Mouse (Mus musculus) kidney, adult 2 months (tissue): Measurements from ENCODE around the gene Tmem179. TPM values are rescaled to one million over a fixed set of nuclear protein-coding genes. Genes with fewer than 3 reads are reported as not detected.

Experiments
- DNase-seq: peaks from one replicate; pipeline ENCODE4 v3.0.0; 2021
- H3K27ac ChIP-seq: fragments of 200-500 bp; 2 replicates; pipeline ENCODE4 v1.5.1; 2012; ENCODE audit warnings: low read depth, low read length, control low read depth, inconsistent platforms; ENCODE audit not compliant: insufficient read depth
- H3K27me3 ChIP-seq: fragments of 200-500 bp; replicated peaks from 2 replicates; pipeline ENCODE4 v1.6.1; 2012; ENCODE audit warnings: mild to moderate bottlenecking, moderate library complexity, low read length, inconsistent platforms; ENCODE audit not compliant: control insufficient read depth, insufficient read depth
- H3K36me3 ChIP-seq: fragments of 200-500 bp; 2 replicates; pipeline ENCODE4 v1.6.1; 2012; ENCODE audit warnings: mild to moderate bottlenecking, moderate library complexity, low read length, inconsistent platforms; ENCODE audit not compliant: control insufficient read depth, insufficient read depth
- H3K4me1 ChIP-seq: fragments of 200-500 bp; 2 replicates; pipeline ENCODE4 v1.6.1; 2011; ENCODE audit warnings: low read length; ENCODE audit not compliant: control insufficient read depth, insufficient read depth
- H3K4me3 ChIP-seq: fragments of 200-500 bp; 2 replicates; pipeline ENCODE4 v1.5.1; 2011; ENCODE audit warnings: mild to moderate bottlenecking, low read depth, low read length, control low read depth; ENCODE audit not compliant: insufficient read depth
- CTCF ChIP-seq: fragments of 200-500 bp; conservative IDR thresholded peaks from 2 replicates; pipeline ENCODE4 v1.5.1; 2011; ENCODE audit warnings: low read depth, mild to moderate bottlenecking, control low read depth, low read length, moderate library complexity, mixed read lengths; ENCODE audit not compliant: insufficient read depth, insufficient read length
- POLR2A ChIP-seq: fragments of 200-500 bp; IDR thresholded peaks from one replicate; pipeline ENCODE4 v1.6.1; 2011; ENCODE audit warnings: low read depth, low read length, control low read depth
- WGBS: fragments of 180-500 bp; shearing (Covaris S2); methylation state at CpG from one replicate; pipeline ENCODE4 v1.1.7; 2018; 5-methylcytosine and 5-hydroxymethylcytosine counted together
- polyA plus RNA-seq: library from polyadenylated mRNA; depleted of rRNA; stranded (reverse); fragments of >200 nt; gene quantifications from 2 replicates; pipeline ENCODE4 v1.2.3, GENCODE M21; 2012

Tmem179 gene
- polyA plus RNA-seq, 1 experiment, result 1.0 TPM

DNA sequence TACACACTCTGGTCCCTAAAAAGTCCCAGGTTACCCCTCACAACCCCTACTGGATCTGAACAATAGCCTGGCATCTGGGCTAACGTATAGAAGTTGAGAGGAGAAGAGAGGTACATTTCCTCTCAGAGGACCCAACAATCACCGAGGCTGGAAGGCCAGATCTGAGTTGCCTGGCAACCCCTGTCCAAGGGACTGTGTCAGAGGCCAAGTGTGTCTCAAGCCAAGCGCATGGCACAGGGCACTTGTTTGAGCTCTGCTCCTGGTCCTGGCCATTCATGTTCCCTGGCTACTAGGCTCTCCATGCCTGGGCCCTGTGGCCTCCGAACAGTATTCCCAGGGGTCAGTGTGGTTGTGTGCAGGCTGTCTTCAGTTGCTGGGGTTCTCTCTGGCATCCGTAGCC is 20.4 kb downstream of the Tmem179 start:
- Histone ChIP-seq H3K27me3 (no peaks in the 10 kb centered on the region), H3K27ac (no peak overlapping the region), H3K36me3 (no peaks in the 10 kb centered on the region), H3K4me1 (0 out of 2 replicates have a peak, but pooled peaks cover 3% of the 10 kb centered on the region), H3K4me3 (no peak overlapping the region)
- 76% methylated on average over 5 of the region's 5 CpGs for whole genome bisulfite sequencing
- no peak for TF ChIP-seq CTCF
- no peak for DNase-seq

DNA sequence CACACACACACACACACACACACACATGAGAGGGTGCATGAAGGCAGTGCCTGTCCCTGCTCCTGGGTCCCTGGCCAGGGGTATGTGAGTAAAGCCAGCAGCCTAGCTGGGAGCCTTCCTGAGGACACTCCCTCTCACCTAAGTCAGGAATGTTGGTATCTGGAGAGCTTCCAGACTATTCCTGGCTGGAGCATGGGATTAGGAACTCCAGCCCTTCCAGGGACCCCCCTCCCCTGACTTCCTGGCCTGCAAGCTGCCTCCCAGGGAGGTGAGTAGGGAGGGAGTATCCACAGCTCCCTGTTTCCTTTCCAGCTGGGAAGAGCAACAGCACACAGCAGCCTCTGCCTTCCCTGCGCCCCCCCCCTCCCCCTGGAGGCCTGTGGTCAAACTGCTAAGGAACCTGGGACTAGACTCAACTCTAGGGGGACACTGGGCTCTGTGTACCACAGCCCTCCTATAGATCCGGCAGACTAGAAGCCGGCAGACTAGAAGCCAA is 26.1 kb downstream of the Tmem179 start:
- H3K4me1 ChIP-seq, result peaks cover 21% of the 10 kb centered on the region
- no peak overlapping the region for H3K4me3 ChIP-seq
- TF ChIP-seq POLR2A (no peak), CTCF (no peak)
- 38% methylated on average over 3 of the region's 3 CpGs for WGBS
- H3K27me3 ChIP-seq, result no peaks in the 10 kb centered on the region
- no peaks in the 10 kb centered on the region for H3K36me3 ChIP-seq
- peak; percentile 89 for DNase-seq
- no peak overlapping the region; the same call in 1 of the 2 replicates for H3K27ac ChIP-seq

DNA sequence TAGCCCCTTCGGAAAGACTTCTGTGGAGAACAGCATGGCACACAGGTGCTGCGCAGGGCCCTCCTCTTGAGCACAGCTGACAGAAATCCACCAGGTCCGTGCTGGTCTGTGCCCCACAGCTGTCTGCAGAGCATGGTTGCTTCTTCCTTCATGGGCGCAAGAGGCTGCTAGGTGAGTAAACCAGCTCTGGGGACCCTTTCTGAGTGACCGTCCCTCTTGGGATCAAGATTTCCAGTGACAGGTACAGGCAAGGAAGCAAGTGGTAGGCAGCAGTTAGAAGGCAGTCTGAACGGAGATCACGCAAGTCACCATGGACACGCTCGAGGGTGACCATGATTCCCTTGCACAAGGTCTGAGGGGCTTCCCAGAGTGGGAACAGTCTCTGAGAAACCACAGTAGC is 27.0 kb downstream of the Tmem179 start:
- Histone ChIP-seq H3K27ac (no peak overlapping the region), H3K4me1 (peaks cover 21% of the 10 kb centered on the region), H3K4me3 (no peak overlapping the region), H3K27me3 (no peaks in the 10 kb centered on the region), H3K36me3 (no peaks in the 10 kb centered on the region)
- DNase-seq, result no peak
- 98% methylated on average over 9 of the region's 9 CpGs for WGBS
- TF ChIP-seq CTCF, result no peak
- no peak for TF ChIP-seq POLR2A

DNA sequence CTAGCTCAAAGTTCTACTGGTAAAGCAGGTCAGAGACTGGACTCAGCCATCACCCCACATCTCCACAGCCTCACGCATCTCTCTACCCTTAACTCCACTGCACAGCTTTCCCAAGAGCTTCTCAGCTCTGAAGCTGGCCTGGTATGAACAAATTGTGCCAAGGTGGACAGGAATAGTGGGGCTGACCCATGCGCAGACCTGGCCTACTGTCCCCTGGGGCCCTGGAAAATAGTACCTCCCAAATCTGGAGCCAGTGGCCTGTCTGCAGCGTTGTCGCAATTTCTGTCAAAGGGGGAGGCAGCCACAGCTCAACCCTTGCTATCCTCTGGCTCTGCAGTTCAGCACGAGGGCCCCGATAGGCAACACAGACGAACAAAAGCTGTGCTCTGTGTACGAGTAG is 27.4 kb downstream of the Tmem179 start, which contains the start of gene A530016L24Rik:
A530016L24Rik (plus strand) TSS at position 315 of the 400 bp plus-strand sequence.
- Histone ChIP-seq H3K27ac (peak within 1 kb of the TSS; percentile 53), H3K27me3 (no peaks in the 10 kb centered on the region), H3K4me1 (peaks cover 21% of the 10 kb centered on the region), H3K4me3 (no peak within 1 kb of the TSS), H3K36me3 (no peaks in the 10 kb centered on the region)
- TF ChIP-seq POLR2A, result no peak
- WGBS, result 97% methylated on average over 8 of the region's 8 CpGs
- DNase-seq, result no peak

DNA sequence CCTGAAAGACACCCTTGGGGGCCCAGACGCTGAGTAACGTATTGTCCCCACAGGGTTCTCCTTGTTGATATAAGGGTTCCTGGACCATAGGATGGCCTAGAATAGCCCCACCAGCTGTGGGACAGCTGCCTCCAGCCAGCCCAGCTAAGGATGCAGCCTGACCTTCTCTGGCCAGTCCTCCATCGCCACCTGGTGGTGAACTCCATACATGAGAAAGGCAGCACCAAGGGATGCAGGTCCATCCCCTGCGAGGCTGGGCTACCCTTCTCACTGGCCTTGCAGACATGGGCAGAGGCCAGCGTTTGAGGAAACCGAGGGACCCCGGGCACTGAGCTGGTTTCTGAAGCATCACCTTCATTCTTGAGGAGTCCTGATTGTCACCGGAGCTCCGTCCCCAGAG is 42.8 kb downstream of the Tmem179 start:
- TF ChIP-seq POLR2A, result no peak
- TF ChIP-seq CTCF, result peak; percentile 98; the same call in 1 of the 2 replicates
- H3K27ac ChIP-seq, result no peak overlapping the region
- no peaks in the 10 kb centered on the region for H3K4me1 ChIP-seq
- H3K4me3 ChIP-seq, result no peak overlapping the region
- no peaks in the 10 kb centered on the region for H3K27me3 ChIP-seq
- 16% methylated on average over 9 of the region's 9 CpGs for WGBS
- H3K36me3 ChIP-seq, result no peaks in the 10 kb centered on the region
- peak; percentile 85 for DNase-seq

DNA sequence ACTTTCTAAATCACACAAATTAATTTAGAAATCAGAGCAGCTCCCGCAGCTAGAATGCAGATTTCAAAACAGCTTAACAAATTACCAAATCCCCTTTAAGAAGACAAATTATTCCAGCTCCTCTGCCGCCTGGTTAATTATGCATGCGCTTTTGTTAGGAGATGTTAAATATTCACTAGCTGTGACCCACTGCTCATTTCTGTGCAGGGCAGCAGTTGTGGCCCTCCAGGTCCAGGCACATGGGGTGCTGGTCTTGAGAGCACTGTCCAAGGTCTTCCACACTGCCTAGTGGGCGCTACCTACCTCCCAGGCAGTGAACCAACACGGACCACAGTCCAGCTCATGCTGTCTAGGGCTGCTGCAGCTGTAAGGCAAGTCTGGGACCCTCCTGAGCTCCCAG is 46.3 kb downstream of the Tmem179 start:
- H3K36me3 ChIP-seq, result no peaks in the 10 kb centered on the region
- H3K27me3 ChIP-seq, result no peaks in the 10 kb centered on the region
- H3K4me1 ChIP-seq, result no peaks in the 10 kb centered on the region
- TF ChIP-seq CTCF (no peak), POLR2A (no peak)
- H3K27ac ChIP-seq, result no peak overlapping the region
- DNase-seq, result peak; percentile 55
- 59% methylated on average over 5 of the region's 5 CpGs for WGBS
- H3K4me3 ChIP-seq, result no peak overlapping the region

DNA sequence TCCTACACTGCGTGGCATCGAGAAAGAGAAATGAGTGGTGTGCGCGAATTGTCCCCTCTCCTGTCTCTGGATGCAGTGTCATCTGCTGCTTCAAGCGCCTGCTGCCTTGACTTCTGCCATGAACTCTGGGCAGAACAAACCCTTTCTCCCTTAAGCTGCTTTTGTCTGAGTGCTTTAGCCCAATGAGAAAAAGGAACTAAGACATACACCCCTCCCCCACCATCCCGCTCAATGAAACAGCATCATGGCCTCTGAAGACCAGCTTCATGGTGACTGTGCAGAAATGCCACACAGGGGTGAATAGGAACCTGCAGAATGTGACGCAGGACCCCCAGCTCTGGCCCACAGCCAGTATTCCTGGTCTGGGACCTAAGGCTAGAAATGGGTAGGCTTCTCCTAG is 47.2 kb downstream of the Tmem179 start:
- no peak overlapping the region for H3K4me3 ChIP-seq
- no peaks in the 10 kb centered on the region for H3K36me3 ChIP-seq
- WGBS, result 92% methylated on average over 7 of the region's 7 CpGs
- H3K27ac ChIP-seq, result no peak overlapping the region
- H3K4me1 ChIP-seq, result no peaks in the 10 kb centered on the region
- TF ChIP-seq POLR2A (no peak), CTCF (no peak)
- no peaks in the 10 kb centered on the region for H3K27me3 ChIP-seq
- DNase-seq, result no peak
